Mouse (Mus musculus) lung, embryonic 15.5 days (tissue): ENCODE measurements around the gene Plin4. TPM values are rescaled to one million over a fixed set of nuclear protein-coding genes. Genes with fewer than 3 reads are reported as not detected.

Experiments used
- ATAC-seq: fragments of 200-750 bp; cut with Nextera tagmentation; 2 replicates; pipeline ENCODE4 v1.8.0; 2017; ENCODE audit warnings: moderate number of reproducible peaks, borderline replicate concordance; ENCODE audit not compliant: low FRiP score, low TSS enrichment; ENCODE audit errors: extremely low read depth
- H3K27ac ChIP-seq: fragments of 300-500 bp; sonication (generic); 2 replicates; pipeline ENCODE4 v1.5.1; 2015; ENCODE audit warnings: moderate library complexity, mild to moderate bottlenecking, inconsistent platforms
- H3K27me3 ChIP-seq: fragments of 300-500 bp; sonication (generic); 2 replicates; pipeline ENCODE4 v1.6.1; 2015; ENCODE audit warnings: inconsistent platforms
- H3K36me3 ChIP-seq: fragments of 300-500 bp; sonication (generic); 2 replicates; pipeline ENCODE4 v1.6.1; 2015; ENCODE audit warnings: inconsistent platforms
- H3K4me1 ChIP-seq: fragments of 300-500 bp; sonication (generic); 2 replicates; pipeline ENCODE4 v1.6.1; 2015; ENCODE audit warnings: inconsistent platforms
- H3K4me2 ChIP-seq: fragments of 300-500 bp; sonication (generic); 2 replicates; pipeline ENCODE4 v1.6.1; 2015; ENCODE audit warnings: inconsistent platforms, mild to moderate bottlenecking, moderate library complexity
- H3K4me3 ChIP-seq: fragments of 300-500 bp; sonication (generic); 2 replicates; pipeline ENCODE4 v1.5.1; 2015; ENCODE audit warnings: mild to moderate bottlenecking, inconsistent platforms
- H3K9ac ChIP-seq: fragments of 300-500 bp; sonication (generic); 2 replicates; pipeline ENCODE4 v1.6.1; 2015; ENCODE audit warnings: inconsistent platforms
- H3K9me3 ChIP-seq: fragments of 300-500 bp; sonication (generic); 2 replicates; pipeline ENCODE4 v1.6.1; 2016; ENCODE audit warnings: inconsistent platforms
- WGBS: fragments of 180-500 bp; shearing (Covaris S2); methylation state at CpG from one replicate; pipeline ENCODE4 v1.1.7; 2015; 5-methylcytosine and 5-hydroxymethylcytosine counted together
- polyA plus RNA-seq: library from polyadenylated mRNA; unstranded; fragments of >200 nt; fragmentation: Nextera tagmentation; extraction: Ambion mirVana; gene quantifications from 2 replicates; pipeline ENCODE4 v1.2.1, GENCODE M21; 2015

Plin4 gene
- 0.10 and 0.19 TPM in 2 replicates for polyA plus RNA-seq

DNA sequence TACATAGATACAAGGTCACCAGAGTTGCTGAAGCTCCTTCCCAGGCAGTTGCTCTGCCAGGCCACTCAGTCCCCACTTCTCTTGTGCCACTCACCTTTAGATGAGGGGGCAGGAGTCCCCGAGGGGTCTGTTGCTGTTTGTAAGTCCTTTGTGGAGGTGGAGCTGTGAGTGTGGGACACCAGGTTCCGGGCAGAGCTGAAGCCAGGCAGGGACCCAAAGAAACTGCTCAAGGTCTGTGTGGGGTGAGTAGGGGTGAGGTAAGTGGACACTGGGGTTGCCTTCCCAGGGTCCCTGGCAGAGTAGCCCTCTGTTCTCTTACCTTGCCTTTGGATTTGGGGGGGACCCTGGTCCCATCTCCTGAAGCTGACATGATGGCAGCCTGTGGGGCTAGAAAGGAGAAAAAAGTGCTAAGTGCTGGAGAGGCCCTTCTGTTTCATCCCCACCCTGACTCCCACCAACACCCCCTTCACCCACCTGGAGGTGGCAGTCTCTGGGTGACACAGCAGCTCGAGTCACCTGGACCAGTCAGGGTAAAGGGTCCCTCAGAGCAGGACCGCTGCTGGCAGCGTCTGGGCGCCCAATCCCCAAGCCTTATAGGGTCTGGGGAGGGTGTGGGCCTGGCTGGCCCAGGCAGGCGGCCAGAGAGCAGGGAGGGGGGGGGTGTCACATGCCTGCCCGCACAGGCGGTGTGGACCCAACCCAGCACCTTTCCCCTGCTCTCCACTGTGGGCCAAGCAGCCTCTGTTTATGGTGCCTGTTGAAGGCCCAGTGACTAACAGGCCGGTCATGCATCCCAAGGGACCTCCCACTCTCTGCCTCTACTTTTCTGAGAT is at the start of gene Plin4:
Gene Plin4, minus strand, starts transcription at position 585 of the 833 bp plus-strand sequence.
- Histone ChIP-seq H3K9ac (no peak within 1 kb of the TSS), H3K27me3 (no peaks in the 10 kb centered on the region), H3K36me3 (no peaks in the 10 kb centered on the region), H3K4me3 (no peak within 1 kb of the TSS), H3K4me2 (no peak within 1 kb of the TSS), H3K9me3 (no peaks in the 10 kb centered on the region), H3K27ac (no peak within 1 kb of the TSS), H3K4me1 (no peaks in the 10 kb centered on the region)
- 49% methylated on average over 10 of the region's 10 CpGs for WGBS
- ATAC-seq: 0 out of 2 replicates have a peak, but pooled peaks have one; percentile 6

DNA sequence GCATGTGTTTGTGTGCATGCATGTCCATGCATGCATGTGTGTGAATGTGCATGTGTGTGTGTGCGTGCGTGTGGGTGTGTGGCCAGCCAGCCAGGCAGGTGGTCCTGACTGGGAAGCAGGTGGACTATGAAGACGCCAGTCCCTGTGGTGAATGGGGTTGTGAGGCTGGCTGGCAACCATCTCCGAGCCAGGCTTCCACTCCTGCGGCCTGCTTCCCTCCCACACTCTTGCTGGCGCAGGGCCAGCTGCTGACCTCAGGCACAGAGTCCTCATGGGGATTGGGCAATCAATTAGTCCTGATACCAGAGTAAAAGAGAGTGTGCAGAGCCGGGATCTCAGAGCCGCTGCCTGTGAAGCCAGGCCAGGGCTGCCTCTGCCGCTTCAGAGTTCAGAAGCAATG is 44.0 kb upstream of the Plin4 start:
- Histone ChIP-seq H3K27me3 (peaks cover 73% of the 10 kb centered on the region), H3K4me3 (no peak overlapping the region), H3K9ac (no peak overlapping the region), H3K9me3 (no peaks in the 10 kb centered on the region), H3K36me3 (no peaks in the 10 kb centered on the region), H3K27ac (no peak overlapping the region), H3K4me2 (no peak overlapping the region), H3K4me1 (peaks cover 9% of the 10 kb centered on the region; the same call in 1 of the 2 replicates)
- WGBS: 27% methylated on average over 9 of the region's 9 CpGs
- ATAC-seq: peak; percentile 61

DNA sequence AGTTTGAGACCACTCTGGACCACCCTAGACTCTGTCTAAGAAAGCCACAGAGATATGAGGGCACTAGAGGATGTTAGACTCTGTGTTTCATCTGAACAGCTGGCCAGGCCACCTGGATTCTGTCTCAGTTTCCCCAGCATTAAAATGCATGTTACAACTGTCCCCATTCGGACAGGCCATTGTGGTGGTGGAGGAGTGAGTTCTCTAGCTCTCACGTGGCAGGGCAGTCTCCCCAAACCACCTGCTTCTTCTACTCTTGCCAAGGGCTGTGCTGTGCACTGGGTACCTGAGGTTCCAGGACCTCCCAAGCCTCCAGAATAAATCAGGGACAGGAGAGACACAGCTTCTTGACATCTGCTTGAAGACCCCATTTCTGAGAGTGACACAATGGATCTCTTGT is 40.3 kb upstream of the Plin4 start:
- H3K36me3 ChIP-seq: no peaks in the 10 kb centered on the region
- WGBS: 43% methylated on average over 2 of the region's 2 CpGs
- peaks cover 11% of the 10 kb centered on the region; the same call in 1 of the 2 replicates for H3K4me1 ChIP-seq
- H3K4me2 ChIP-seq: no peak overlapping the region
- ATAC-seq: no peak
- no peak overlapping the region for H3K4me3 ChIP-seq
- no peak overlapping the region for H3K27ac ChIP-seq
- H3K9me3 ChIP-seq: no peaks in the 10 kb centered on the region
- H3K9ac ChIP-seq: no peak overlapping the region
- peaks cover 78% of the 10 kb centered on the region for H3K27me3 ChIP-seq

DNA sequence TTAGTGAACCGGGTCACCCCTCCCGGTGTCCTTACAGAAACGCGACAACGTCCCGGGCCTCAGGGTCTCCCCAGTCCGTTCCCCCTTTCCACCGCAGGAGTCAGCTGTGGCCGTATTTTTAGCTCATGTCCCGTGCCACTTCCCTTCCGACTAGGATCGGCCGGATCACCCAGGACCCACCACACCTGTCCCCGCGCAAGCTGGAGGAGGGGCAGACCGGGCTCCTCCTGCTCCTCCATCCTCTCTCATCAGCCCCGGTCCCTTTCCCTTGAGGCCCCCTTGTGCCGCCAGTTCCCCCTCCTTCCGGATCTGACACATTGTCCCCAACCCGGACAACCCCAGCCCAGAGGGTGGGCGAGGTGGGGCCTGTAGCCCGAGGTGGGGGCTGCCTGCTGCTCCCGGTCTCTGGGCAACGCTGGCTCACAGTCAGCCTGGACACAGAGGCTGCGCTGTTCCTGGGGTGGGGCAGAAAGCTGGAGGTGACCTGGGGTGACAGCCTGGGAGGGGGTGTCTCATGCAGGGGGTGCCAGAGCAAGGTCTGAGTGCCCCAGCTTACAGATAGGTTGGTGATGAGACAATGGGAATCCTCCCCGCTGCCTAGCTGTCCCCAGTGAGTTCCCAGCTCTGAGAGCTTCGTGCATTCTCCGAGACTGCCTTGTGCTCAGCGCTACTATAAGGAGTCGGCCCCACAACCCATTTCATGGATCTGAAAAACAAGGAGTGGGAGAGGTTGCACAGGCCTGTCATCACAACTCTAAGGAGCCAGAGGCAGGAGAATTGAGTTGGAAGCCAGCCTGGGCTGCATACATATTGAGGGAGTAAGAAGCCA is 39.4 kb upstream of the Plin4 start:
- Histone ChIP-seq H3K27me3 (peaks cover 86% of the 10 kb centered on the region), H3K9ac (no peak overlapping the region), H3K36me3 (no peaks in the 10 kb centered on the region), H3K4me3 (peak overlapping the region; percentile 15; the same call in 1 of the 2 replicates), H3K9me3 (no peaks in the 10 kb centered on the region), H3K27ac (no peak overlapping the region), H3K4me1 (peaks cover 11% of the 10 kb centered on the region; the same call in 1 of the 2 replicates), H3K4me2 (peak overlapping the region; percentile 51)
- peak; percentile 15; the same call in 1 of the 2 replicates for ATAC-seq
- WGBS: 2% methylated on average over 30 of the region's 30 CpGs

DNA sequence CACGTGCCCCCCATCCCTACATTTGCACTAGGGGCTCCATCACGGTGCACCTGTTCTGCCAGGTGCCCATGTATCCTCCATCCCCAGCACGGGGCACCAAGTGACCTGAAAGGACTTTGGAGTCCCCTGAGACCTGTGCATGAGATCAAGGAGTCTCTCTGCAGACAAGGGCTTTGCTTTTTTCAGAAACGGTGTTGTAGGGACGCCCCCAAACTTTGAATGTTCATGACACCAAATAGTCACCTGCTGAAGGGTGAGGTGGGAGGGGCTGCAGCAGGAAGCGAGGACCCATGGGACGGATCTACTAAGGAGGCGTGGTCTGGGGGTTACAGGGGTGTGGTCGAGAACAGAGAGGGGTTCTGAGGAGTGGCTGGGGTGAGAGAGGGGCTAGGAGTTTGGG is 38.7 kb upstream of the Plin4 start:
- peak overlapping the region; percentile 51 for H3K4me2 ChIP-seq

DNA sequence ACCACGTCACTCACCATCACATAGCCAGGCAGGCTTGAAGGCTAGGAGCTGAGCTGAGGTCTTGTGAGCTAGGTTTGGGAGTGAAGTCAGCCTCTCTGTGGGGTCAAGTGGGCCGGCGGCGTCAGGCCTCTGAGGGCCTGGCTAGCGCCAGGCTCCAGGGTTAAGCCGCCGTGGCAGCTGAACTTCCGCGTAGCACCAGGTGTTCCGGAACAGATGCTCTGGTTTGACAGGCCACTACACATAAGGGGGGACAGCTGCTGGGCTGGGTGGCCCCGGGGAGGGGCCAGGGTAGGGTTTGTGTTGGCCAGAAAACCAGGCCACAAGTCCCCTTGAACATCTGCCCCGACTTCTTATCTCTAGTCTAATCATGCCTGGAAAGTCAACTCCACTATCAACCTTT is 37.8 kb upstream of the Plin4 start:
- ATAC-seq: no peak
- no peaks in the 10 kb centered on the region for H3K36me3 ChIP-seq
- H3K4me1 ChIP-seq: peaks cover 7% of the 10 kb centered on the region
- no peaks in the 10 kb centered on the region for H3K9me3 ChIP-seq
- no peak overlapping the region for H3K27ac ChIP-seq
- H3K4me2 ChIP-seq: no peak overlapping the region
- WGBS: 34% methylated on average over 12 of the region's 12 CpGs
- H3K27me3 ChIP-seq: peaks cover 90% of the 10 kb centered on the region
- no peak overlapping the region for H3K4me3 ChIP-seq
- H3K9ac ChIP-seq: no peak overlapping the region

More for the DNA sequence above, 38.7 kb upstream of the Plin4 start:
- H3K4me1 ChIP-seq: 0 out of 2 replicates have a peak, but pooled peaks cover 6% of the 10 kb centered on the region
- H3K27me3 ChIP-seq: peaks cover 89% of the 10 kb centered on the region
- H3K9ac ChIP-seq: no peak overlapping the region
- H3K4me3 ChIP-seq: 0 out of 2 replicates have a peak overlapping the region, but pooled peaks have one; percentile 15
- H3K9me3 ChIP-seq: no peaks in the 10 kb centered on the region
- H3K27ac ChIP-seq: no peak overlapping the region
- no peak for ATAC-seq
- H3K36me3 ChIP-seq: no peaks in the 10 kb centered on the region
- 16% methylated on average over 9 of the region's 9 CpGs for WGBS

DNA sequence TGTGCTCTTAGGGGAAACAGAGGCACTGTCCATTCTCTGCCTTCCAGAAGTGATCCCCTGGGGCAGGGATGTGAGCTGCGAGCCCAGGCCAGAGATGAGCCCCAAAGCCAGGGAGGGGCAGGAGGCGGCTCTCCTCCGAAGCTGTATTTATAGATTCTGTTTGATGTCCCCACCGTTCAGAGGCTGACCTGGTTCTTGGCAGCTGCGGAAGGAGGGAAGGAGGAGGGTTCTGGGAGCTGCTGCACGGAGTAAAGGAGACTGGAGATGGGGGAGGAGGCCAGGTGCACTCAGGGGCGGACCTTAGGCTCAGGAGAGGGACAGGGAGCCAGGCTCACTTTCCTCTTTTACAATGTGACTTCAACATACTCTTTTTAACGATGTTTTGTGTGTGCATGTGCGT is 36.5 kb upstream of the Plin4 start:
- peaks cover 17% of the 10 kb centered on the region for H3K4me1 ChIP-seq
- no peak overlapping the region for H3K27ac ChIP-seq
- no peaks in the 10 kb centered on the region for H3K9me3 ChIP-seq
- no peak overlapping the region for H3K4me2 ChIP-seq
- H3K4me3 ChIP-seq: no peak overlapping the region
- ATAC-seq: no peak
- no peak overlapping the region for H3K9ac ChIP-seq
- H3K36me3 ChIP-seq: no peaks in the 10 kb centered on the region
- peaks cover 97% of the 10 kb centered on the region for H3K27me3 ChIP-seq
- 25% methylated on average over 9 of the region's 9 CpGs for WGBS

DNA sequence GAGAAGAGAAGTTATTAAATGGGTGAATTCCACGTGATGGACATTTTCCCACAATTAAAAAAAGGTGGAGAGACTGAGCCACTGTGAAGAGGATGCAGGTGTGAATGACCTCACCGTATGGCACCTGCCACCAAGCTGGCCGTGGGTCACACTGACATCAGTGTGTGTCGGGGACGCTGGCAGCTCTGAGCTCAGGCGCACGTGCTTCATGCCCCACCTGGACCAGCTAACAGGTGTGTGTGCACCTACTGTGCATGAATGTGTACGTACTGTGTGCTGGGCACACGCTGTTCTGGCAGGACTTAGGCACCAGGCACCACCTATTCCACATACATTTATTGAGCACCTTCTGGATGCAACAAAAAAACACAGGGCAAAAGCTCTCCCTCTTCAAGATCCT is 34.9 kb upstream of the Plin4 start:
- H3K27ac ChIP-seq: no peak overlapping the region
- no peaks in the 10 kb centered on the region for H3K9me3 ChIP-seq
- no peak overlapping the region for H3K9ac ChIP-seq
- H3K27me3 ChIP-seq: peaks cover 98% of the 10 kb centered on the region
- H3K36me3 ChIP-seq: no peaks in the 10 kb centered on the region
- peaks cover 23% of the 10 kb centered on the region for H3K4me1 ChIP-seq
- ATAC-seq: no peak
- 56% methylated on average over 9 of the region's 9 CpGs for whole genome bisulfite sequencing
- no peak overlapping the region for H3K4me2 ChIP-seq
- H3K4me3 ChIP-seq: no peak overlapping the region

DNA sequence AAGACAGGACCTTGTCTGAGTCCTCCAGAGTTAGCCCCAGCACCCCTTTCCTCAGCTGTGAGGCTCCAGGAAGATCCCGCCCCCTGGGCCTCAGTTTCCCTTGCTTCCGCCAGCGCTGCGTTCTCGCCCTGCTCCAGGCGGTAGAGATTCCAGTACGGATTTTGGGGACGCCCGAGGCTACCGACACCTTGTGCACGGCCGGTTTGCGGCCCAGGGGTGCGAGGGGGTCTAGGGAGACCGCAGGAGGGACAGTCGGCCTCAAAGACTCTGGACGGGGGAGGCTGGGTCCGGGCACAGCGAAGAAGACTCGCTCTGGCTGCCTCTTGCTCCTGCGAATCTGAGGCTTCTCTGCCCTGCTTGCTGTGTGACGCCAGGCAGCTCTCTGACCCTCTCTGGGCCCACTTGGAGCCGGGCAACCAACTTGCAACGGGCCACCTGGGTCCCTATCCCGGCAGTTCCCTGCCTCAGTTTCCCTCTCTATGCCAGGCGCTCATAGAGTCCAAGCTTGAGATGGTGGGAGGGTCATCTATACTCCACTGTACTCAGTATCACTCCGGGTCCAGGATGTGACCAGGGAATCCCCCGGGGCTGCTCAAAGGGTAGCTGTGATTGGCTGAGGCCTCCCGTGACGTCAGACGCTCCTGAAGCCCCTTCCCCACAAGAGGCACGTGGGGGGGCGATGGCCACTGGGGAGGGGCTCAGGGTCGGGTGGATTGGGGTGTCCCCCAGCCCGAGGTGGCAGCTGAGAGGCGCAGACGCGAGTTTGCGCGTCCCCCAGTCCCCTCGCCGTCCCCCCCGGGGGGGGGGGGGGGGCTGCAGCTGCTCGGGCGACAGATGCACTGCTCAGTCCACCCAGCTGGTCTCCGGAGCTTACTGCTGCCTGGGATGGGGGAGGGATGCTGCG is 32.4 kb upstream of the Plin4 start:
- H3K4me3 ChIP-seq: peak overlapping the region; percentile 37
- under 1% methylated on average over 44 of the region's 47 CpGs for WGBS
- peaks cover 25% of the 10 kb centered on the region for H3K4me1 ChIP-seq
- H3K9me3 ChIP-seq: no peaks in the 10 kb centered on the region
- H3K4me2 ChIP-seq: peak overlapping the region; percentile 75
- H3K27ac ChIP-seq: no peak overlapping the region
- H3K36me3 ChIP-seq: no peaks in the 10 kb centered on the region
- ATAC-seq: 0 out of 2 replicates have a peak, but pooled peaks have one; percentile 4
- H3K9ac ChIP-seq: no peak overlapping the region
- peaks cover 85% of the 10 kb centered on the region for H3K27me3 ChIP-seq

DNA sequence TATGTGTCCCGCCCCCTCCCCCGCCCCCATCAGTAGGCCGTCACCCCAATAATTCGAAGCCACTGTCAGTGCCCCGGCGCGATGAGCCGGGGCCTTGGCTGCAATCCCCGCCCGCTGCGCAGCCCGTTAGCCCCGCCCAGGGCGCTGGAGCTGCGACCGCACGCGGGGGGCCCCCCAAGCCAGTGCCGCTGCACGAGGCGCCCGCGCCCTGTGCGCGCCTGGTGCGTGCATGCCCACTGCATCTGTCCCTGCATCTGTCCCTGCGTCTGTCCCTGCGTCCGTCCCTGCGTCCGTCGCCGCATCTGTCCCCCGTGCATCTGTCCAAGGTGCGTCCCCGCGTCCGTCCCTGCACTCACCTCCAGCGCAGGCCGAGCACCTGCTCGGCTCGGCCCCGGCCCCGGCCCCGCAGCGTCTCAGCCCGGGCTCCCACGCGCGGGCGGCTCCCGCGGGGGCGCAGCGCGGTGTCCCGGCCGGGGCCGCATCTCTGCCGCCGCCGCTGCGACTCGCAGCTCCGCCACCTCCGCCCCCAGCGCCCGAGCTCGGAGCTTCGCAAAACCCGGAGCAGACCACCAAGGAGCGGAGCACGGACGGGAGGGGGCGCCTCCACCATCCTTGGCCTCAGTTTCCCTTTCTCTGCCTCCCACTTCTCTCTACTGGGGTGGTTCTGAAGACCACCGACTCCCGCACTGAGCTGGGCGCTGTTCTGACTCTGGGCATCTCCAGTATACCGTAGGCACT is 30.4 kb upstream of the Plin4 start, which contains the start of gene Sema6b:
Gene Sema6b, minus strand, starts transcription at position 486 of the 738 bp plus-strand sequence.
- peak; percentile 19; the same call in 1 of the 2 replicates for ATAC-seq

More for the DNA sequence above, 30.4 kb upstream of the Plin4 start, which contains the start of gene Sema6b:
- Histone ChIP-seq H3K4me2 (peak within 1 kb of the TSS; percentile 100), H3K9ac (peak within 1 kb of the TSS; percentile 42; the same call in 1 of the 2 replicates), H3K36me3 (no peaks in the 10 kb centered on the region), H3K27me3 (peaks cover 65% of the 10 kb centered on the region), H3K9me3 (no peaks in the 10 kb centered on the region), H3K4me1 (peaks cover 25% of the 10 kb centered on the region), H3K4me3 (peak within 1 kb of the TSS; percentile 67), H3K27ac (no peak within 1 kb of the TSS)
- 2% methylated on average over 65 of the region's 79 CpGs for WGBS
